Mouse (Mus musculus): Measurements from ENCODE around the gene Gm8298.
"Not testable (repeated sequence)": the region's sequence is repeated elsewhere in the genome, so short reads cannot be mapped to it uniquely, and the experiment has no call there.

Gm8298 gene

GRCm38 (mm10) chr3:59860751-59861150 is at the start of gene Gm8298:
Gene Gm8298, plus strand, starts transcription at chr3:59861051.
- DNase-seq: no peak

- DNase-seq: no peak
Measured at GRCm38 (mm10) chr3:59813169-59813568, 47.7 kb upstream of the Gm8298 start.

- peak; percentile 4 for DNase-seq
Measured at GRCm38 (mm10) chr3:59870765-59871164, 9.9 kb downstream of the Gm8298 start.

DNA sequence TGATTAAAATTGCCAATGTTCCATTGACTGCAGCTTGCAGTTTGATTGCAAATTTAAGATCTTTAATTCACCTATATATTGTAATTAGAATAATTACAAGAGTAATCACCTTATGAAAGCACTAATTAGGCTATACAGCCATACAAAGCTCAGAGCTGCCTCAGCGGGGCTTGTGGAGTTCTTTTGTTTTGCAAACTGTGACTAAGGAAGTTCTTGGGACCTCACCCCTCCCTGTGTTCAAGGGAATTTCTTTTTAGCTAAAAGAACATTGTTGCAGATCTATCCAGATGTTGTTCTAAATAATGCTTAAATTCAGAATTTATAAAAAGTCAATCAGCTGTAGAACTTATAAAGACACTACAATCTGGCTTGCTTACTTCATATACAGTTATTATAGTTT is 16.8 kb downstream of the Gm8298 start:
- DNase-seq: not testable (repeated sequence)

DNA sequence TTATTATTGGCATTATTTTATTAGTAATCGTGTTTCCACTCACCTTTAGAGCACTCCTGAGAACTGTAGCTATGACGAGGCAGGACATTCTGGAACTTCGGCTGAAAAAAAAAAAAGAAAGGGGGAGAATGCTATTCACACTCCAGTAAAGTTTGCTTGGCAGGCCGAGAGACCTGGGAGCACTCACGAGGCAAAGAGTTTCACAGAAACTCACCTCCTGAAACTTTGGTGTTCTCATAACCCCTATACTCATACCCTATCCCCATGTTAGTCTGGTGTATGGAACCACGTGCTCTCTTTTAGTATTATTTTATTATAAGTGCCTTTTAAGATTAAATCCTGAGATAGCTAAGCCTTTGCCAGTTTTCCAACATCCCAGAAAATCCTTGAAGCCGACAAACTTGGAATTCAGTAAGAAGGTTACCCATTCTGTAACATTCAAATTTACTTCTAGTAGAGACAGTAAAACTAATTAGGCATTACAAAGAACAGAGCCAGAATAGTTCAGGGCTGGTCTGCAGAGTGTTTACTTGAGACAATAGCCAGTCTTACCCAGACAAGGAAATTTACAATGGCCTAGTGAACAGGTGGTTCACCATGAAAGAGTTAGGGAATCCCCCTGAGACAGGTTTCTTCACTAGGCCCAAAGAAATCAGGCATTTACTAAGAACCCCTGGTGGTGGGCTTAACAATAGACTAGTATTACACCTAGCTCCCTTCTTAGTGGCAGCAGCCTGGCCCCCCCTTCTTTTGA is 19.1 kb downstream of the Gm8298 start:
- not testable (repeated sequence) for DNase-seq

DNA sequence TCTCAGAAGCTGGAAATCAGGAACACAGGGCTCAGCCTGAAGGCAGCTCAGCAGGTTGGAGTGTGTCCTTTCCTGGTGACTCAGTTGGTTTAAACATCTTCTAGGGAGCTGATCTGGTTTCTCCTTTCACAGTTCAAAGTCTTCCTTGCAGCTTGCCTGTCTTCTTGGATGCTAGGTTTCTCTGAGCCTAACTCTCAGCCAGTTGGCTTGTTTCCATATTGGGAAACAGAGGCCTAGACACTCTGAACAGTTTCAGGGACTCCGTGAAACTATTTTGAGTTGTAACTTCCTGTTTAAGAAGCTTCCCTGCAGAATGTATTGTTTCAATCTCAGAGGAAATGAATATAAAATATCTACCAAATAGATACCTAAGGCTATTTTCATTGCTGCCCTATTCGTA is 32.4 kb downstream of the Gm8298 start:
- no peak for DNase-seq

- DNase-seq: no peak
Measured at GRCm38 (mm10) chr3:59924914-59925313, 64.1 kb downstream of the Gm8298 start, which contains the start of gene C130079G13Rik. Gene C130079G13Rik, plus strand, starts transcription at chr3:59925214.
